8 mouse cellular contexts compared by ENCODE assay signal in genomic region chr7:99249582-99249911, GRCm38 (mm10). TPM values are rescaled to one million over a fixed set of nuclear protein-coding genes. Genes with fewer than 3 reads are reported as not detected.
DNase-seq lines count a peak whose midpoint lies in the region; ATAC-seq and TF ChIP-seq lines count a peak whose summit lies in the region.

No protein-coding gene starts in this region.

- 2% methylated on average over 10 of the region's 10 CpGs for WGBS in heart, embryonic 12.5 days
- WGBS in kidney, embryonic 15.5 days, result 1% methylated on average over 10 of the region's 10 CpGs
- WGBS in lung, postnatal 0 days, result 5% methylated on average over 10 of the region's 10 CpGs

- no peak overlapping the region for H3K27ac ChIP-seq in MEL (ENCODE audit: control insufficient read depth, low read depth, low read length)
- no peak overlapping the region for H3K27ac ChIP-seq in heart, embryonic 12.5 days (ENCODE audit: poor library complexity, severe bottlenecking)
- no peak overlapping the region for H3K27ac ChIP-seq in kidney, embryonic 15.5 days
- no peak overlapping the region for H3K27ac ChIP-seq in lung, postnatal 0 days (ENCODE audit: low read length)

- TF ChIP-seq EP300 in MEL (IDR thresholded peaks at IDR 0.05; ENCODE audit: low read depth in 1 of 2, low read length in 2 of 2), result no peak
- no peak for TF ChIP-seq EP300 in lung, postnatal 0 days (IDR thresholded peaks at IDR 0.05)

- no peaks in the 10 kb centered on the region for H3K9me3 ChIP-seq in MEL (replicated peaks; ENCODE audit: insufficient read depth, low read length)
- no peaks in the 10 kb centered on the region for H3K9me3 ChIP-seq in heart, embryonic 12.5 days (replicated peaks)
- no peaks in the 10 kb centered on the region for H3K9me3 ChIP-seq in kidney, embryonic 15.5 days (replicated peaks)
- H3K9me3 ChIP-seq in lung, postnatal 0 days (ENCODE audit: low read length), result no peaks in the 10 kb centered on the region

- TF ChIP-seq RAD21 in MEL (IDR thresholded peaks at IDR 0.05; ENCODE audit: low read depth, low read length), result peak; percentile 41

- no peak for TF ChIP-seq POLR2A in MEL (IDR thresholded peaks at IDR 0.05; ENCODE audit: control insufficient read depth in 1 of 2, insufficient read depth in 1 of 2, low read depth in 1 of 2, low read length in 2 of 2, poor library complexity in 1 of 2)

- no peak overlapping the region for H3K9ac ChIP-seq in MEL (ENCODE audit: control insufficient read depth, low read depth, low read length, poor library complexity, severe bottlenecking)
- no peak overlapping the region for H3K9ac ChIP-seq in heart, embryonic 12.5 days
- H3K9ac ChIP-seq in kidney, embryonic 15.5 days, result no peak overlapping the region
- no peak overlapping the region for H3K9ac ChIP-seq in lung, postnatal 0 days (replicated peaks; ENCODE audit: low read depth)

- H3K27me3 ChIP-seq in MEL (ENCODE audit: control insufficient read depth in 1 of 2, insufficient read depth in 2 of 2, low read length in 2 of 2), result peaks cover 0 to 1% of the 10 kb centered on the region in 2 experiments; a peak in 2 of 4 replicates
- peaks cover 35% of the 10 kb centered on the region for H3K27me3 ChIP-seq in heart, embryonic 12.5 days (replicated peaks)
- H3K27me3 ChIP-seq in kidney, embryonic 15.5 days, result peaks cover 23% of the 10 kb centered on the region
- H3K27me3 ChIP-seq in lung, postnatal 0 days (replicated peaks; ENCODE audit: insufficient read depth, low read length), result no peaks in the 10 kb centered on the region

- H3K4me3 ChIP-seq in MEL (ENCODE audit: control insufficient read depth in 1 of 2, insufficient read depth in 1 of 2, low read depth in 2 of 2, low read length in 2 of 2), result no peak overlapping the region
- peak overlapping the region; percentile 54 for H3K4me3 ChIP-seq in heart, embryonic 12.5 days
- peak overlapping the region; percentile 46 for H3K4me3 ChIP-seq in kidney, embryonic 15.5 days (replicated peaks)
- peak overlapping the region; percentile 32; the same call in 1 of the 2 replicates for H3K4me3 ChIP-seq in lung, postnatal 0 days (ENCODE audit: low read depth, low read length)

- ATAC-seq in common myeloid progenitor, adult 5-6 weeks (replicated peaks; ENCODE audit: low read depth, poor library complexity, severe bottlenecking), result peak; percentile 77
- no peak for ATAC-seq in heart, embryonic 12.5 days (ENCODE audit: insufficient number of reproducible peaks, low FRiP score)
- peak; percentile 64; the same call in 1 of the 2 replicates for ATAC-seq in kidney, embryonic 15.5 days (replicated peaks; ENCODE audit: low FRiP score)
- ATAC-seq in lung, postnatal 0 days, result peak; percentile 63

- no peaks in the 10 kb centered on the region for H3K79me2 ChIP-seq in MEL (ENCODE audit: control insufficient read depth, insufficient read depth, low read length, poor library complexity)

- peak overlapping the region; percentile 91 for H3K4me2 ChIP-seq in heart, embryonic 12.5 days
- H3K4me2 ChIP-seq in kidney, embryonic 15.5 days, result peak overlapping the region; percentile 82
- H3K4me2 ChIP-seq in lung, postnatal 0 days (replicated peaks; ENCODE audit: low read depth, low read length), result peak overlapping the region; percentile 53

- no peaks in the 10 kb centered on the region for H3K36me3 ChIP-seq in MEL (ENCODE audit: control insufficient read depth in 1 of 2, insufficient read depth in 2 of 2, low read length in 2 of 2)
- H3K36me3 ChIP-seq in heart, embryonic 12.5 days, result no peaks in the 10 kb centered on the region
- H3K36me3 ChIP-seq in kidney, embryonic 15.5 days, result no peaks in the 10 kb centered on the region
- no peaks in the 10 kb centered on the region for H3K36me3 ChIP-seq in lung, postnatal 0 days (ENCODE audit: insufficient read depth, low read length)

- peak; percentile 71 to 77 (median 72) for TF ChIP-seq CTCF in MEL (IDR thresholded peaks at IDR 0.05 in 2 of 3, conservative IDR thresholded peaks at IDR 0.05 in 1 of 3; ENCODE audit: control insufficient read depth in 1 of 3, insufficient read depth in 1 of 3, low read depth in 2 of 3, low read length in 3 of 3, poor library complexity in 1 of 3, severe bottlenecking in 1 of 3)
- peak; percentile 91 for TF ChIP-seq CTCF in lung, postnatal 0 days (IDR thresholded peaks at IDR 0.05)

- H3K4me1 ChIP-seq in MEL (ENCODE audit: control insufficient read depth in 1 of 2, insufficient read depth in 2 of 2, low read length in 2 of 2), result no peaks in the 10 kb centered on the region
- peaks cover 7% of the 10 kb centered on the region for H3K4me1 ChIP-seq in heart, embryonic 12.5 days (replicated peaks)
- peaks cover 8% of the 10 kb centered on the region for H3K4me1 ChIP-seq in kidney, embryonic 15.5 days
- no peaks in the 10 kb centered on the region for H3K4me1 ChIP-seq in lung, postnatal 0 days (ENCODE audit: insufficient read depth, low read depth, low read length)

- peak; percentile 56 for DNase-seq in adrenal gland, adult 2 months
- no peak for DNase-seq in adrenal gland, postnatal 4 days (ENCODE audit: low spot score in 2 of 2)
- peak; percentile 41 for DNase-seq in MEL (ENCODE audit: low read depth, low spot score)
- peak; percentile 90 for DNase-seq in lung, postnatal 0 days (ENCODE audit: low spot score)
- DNase-seq in retina, postnatal 7 days (ENCODE audit: low read depth, low spot score), result peak; percentile 51

TF ChIP-seq in MEL, 35 proteins besides CTCF, POLR2A, EP300 and RAD21:
- TF ChIP-seq SMC3 (IDR thresholded peaks at IDR 0.05; ENCODE audit: low read depth, low read length) (peak; percentile 55), MYB (IDR thresholded peaks at IDR 0.05; ENCODE audit: low read depth, low read length) (no peak), NELFE (IDR thresholded peaks at IDR 0.05; ENCODE audit: low read depth, low read length) (no peak)

RNA-seq across cellular contexts. Expression of gene Mogat2, which starts 11.1 kb away (rescaled TPM):
- total RNA-seq in adrenal gland, adult 2 months (2021), result under 1 TPM in 1 of 2 experiments, not detected in 1; 0.37 TPM
- 1.6 and 4.0 TPM in 2 replicates for polyA plus RNA-seq in adrenal gland, adult 2 months (2012; rRNA removed)
- 1 to 10 TPM in 1 of 2 experiments, under 1 TPM in 1; 0.34 to 4.1 TPM for total RNA-seq in adrenal gland, postnatal 4 days (2021)
- total RNA-seq in MEL (2012; rRNA removed), result not detected in 2 replicates
- polyA plus RNA-seq in MEL (2012; ENCODE audit: insufficient read depth in 1 of 2, insufficient read length in 2 of 2, low read depth in 1 of 2, low replicate concordance in 2 of 2, missing spikeins in 1 of 2), result under 1 TPM in 1 of 2 experiments, not detected in 1; 0.13 TPM
- total RNA-seq in common myeloid progenitor, adult 5-6 weeks (2017), result 0.46 TPM in 1 of 2 replicates, not detected in the other
- 2.5 and 3.1 TPM in 2 replicates for polyA plus RNA-seq in heart, embryonic 12.5 days (2016; fragmentation: Nextera tagmentation; extraction: Ambion mirVana)
- polyA plus RNA-seq in kidney, embryonic 15.5 days (2015; fragmentation: Nextera tagmentation; extraction: Ambion mirVana), result 6.6 and 7.7 TPM in 2 replicates
- polyA plus RNA-seq in lung, postnatal 0 days (2015; fragmentation: Nextera tagmentation; extraction: Ambion mirVana), result 0.27 and 0.55 TPM in 2 replicates

RNA-seq across cellular contexts. Expression of gene Map6, which starts 17.7 kb away (rescaled TPM):
- total RNA-seq in adrenal gland, adult 2 months (2021), result 10 to 100 TPM in 1 of 2 experiments, 1 to 10 TPM in 1; 7.5 to 10.2 TPM
- 4.9 and 7.0 TPM in 2 replicates for polyA plus RNA-seq in adrenal gland, adult 2 months (2012; rRNA removed)
- 10 to 100 TPM; 15.7 to 19.9 TPM for total RNA-seq in adrenal gland, postnatal 4 days (2021)
- total RNA-seq in MEL (2012; rRNA removed), result not detected in 2 replicates
- polyA plus RNA-seq in MEL (2012; ENCODE audit: insufficient read depth in 1 of 2, insufficient read length in 2 of 2, low read depth in 1 of 2, low replicate concordance in 2 of 2, missing spikeins in 1 of 2), result not detected
- total RNA-seq in common myeloid progenitor, adult 5-6 weeks (2017), result not detected in 2 replicates
- polyA plus RNA-seq in heart, embryonic 12.5 days (2016; fragmentation: Nextera tagmentation; extraction: Ambion mirVana), result 3.0 and 3.4 TPM in 2 replicates
- 2.1 and 4.2 TPM in 2 replicates for polyA plus RNA-seq in kidney, embryonic 15.5 days (2015; fragmentation: Nextera tagmentation; extraction: Ambion mirVana)
- 29.6 and 35.9 TPM in 2 replicates for polyA plus RNA-seq in lung, postnatal 0 days (2015; fragmentation: Nextera tagmentation; extraction: Ambion mirVana)

Comparison
In these comparisons a context has a peak if more than half of its experiments do, and no peak if none do; other contexts are left out.
1. DNase-seq: peak in adrenal gland, adult 2 months (single experiment), MEL (single experiment), lung, postnatal 0 days (single experiment) and retina, postnatal 7 days (single experiment); none in adrenal gland, postnatal 4 days (0 of 2).
2. H3K4me3 ChIP-seq: peak in heart, embryonic 12.5 days (single experiment), kidney, embryonic 15.5 days (single experiment) and lung, postnatal 0 days (single experiment); none in MEL (0 of 2).
3. Peak in every context shown above with its lines, with median percentiles within 50 percentile points of each other: H3K4me2 ChIP-seq.